Mouse (Mus musculus) thymus, postnatal 10 days (tissue): ENCODE results near the gene Stk38l.
"Not testable (repeated sequence)": the region's sequence is repeated elsewhere in the genome, so short reads cannot be mapped to it uniquely, and the experiment has no call there.

ENCODE experiments used
- DNase-seq, 2 experiments: peaks; one replicate each; pipeline ENCODE4 v3.0.0; 2021; ENCODE audit warnings: low spot score in 2 of 2

Stk38l gene

GRCm38 (mm10) chr6:146770005-146770745 lies 45.4 kb downstream of the Stk38l start:
- no peak for DNase-seq

- DNase-seq: no peak
Measured at GRCm38 (mm10) chr6:146770808-146771207, 46.0 kb downstream of the Stk38l start.

DNA sequence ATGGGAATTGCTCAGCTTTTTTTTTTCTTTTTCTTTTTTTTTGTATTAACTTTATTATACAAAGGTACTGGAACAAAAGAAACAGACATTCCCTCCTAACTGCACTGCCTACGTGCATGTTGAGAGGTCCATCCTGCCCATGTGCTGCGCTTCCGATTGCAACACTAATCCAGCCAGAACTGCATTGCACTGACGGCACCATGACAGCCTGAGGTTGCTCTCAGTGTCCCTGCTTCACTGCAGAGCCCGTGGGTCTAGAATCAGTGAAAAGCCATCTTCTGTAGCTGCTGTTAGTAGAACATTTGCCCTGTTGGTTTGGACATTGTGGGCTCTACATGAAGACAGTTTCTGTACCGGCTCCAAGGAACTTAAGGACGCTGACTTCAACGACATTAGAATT lies 51.1 kb downstream of the Stk38l start:
- not testable (repeated sequence) for DNase-seq

GRCm38 (mm10) chr6:146776610-146777389 lies 52.0 kb downstream of the Stk38l start:
- no peak for DNase-seq

DNA sequence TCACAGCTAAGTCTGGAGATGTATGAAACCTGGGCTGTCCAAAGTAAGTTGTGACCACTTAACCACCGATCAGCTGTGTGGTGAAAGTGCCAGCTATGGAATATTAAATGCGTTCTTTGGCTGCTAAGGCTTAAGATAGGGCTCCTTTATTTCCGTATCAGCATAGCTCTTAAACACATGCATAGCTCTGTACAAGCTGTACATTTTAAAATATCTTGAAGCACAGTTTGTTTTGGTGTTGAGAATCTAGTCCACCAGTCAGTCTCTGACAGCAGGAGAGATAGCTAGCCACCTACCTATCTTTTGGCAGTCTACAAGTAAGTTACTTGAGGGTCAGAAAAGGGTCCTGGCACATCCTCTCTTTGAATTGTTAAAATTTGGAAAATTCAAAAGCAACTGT lies 53.3 kb downstream of the Stk38l start:
- no peak for DNase-seq

DNA sequence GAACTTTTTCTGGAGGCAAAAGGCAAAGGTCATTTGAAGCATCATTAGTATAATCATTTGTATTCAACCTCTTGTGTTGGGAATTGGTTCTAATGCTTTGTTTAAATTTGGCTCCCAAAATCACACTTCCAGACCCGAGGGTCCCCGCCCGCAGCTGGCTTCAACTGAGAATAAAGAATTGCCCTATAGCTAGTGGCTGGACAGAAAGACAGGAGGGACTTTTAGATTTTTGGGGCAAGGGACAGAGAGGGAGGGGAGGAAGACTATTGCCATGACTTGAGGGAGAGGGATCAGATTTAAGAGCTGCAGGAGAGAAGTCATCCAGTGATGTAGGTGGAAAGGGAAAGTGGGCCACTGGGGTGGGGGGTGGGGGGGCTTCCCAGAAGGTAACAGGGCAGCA lies 56.8 kb downstream of the Stk38l start:
- no peak for DNase-seq

DNA sequence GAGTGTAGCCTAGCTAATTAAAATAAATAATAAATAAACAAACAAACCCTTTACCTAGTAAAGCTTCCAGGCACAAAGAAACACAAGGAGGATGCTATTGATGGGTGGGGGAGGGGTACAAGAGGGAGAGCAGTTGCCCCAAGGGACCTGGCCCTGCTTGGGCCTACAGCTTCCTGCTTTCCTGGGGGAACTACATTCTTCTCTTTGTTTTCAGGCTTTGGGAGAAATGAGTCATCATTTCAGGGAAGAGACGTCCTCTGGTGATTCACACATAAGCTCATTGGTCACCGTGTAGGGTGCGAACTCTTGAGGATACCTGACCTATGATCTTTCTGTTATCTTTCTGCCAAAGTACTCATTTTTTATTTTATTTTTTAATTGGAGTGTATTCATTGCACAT lies 68.7 kb downstream of the Stk38l start:
- no peak for DNase-seq

DNA sequence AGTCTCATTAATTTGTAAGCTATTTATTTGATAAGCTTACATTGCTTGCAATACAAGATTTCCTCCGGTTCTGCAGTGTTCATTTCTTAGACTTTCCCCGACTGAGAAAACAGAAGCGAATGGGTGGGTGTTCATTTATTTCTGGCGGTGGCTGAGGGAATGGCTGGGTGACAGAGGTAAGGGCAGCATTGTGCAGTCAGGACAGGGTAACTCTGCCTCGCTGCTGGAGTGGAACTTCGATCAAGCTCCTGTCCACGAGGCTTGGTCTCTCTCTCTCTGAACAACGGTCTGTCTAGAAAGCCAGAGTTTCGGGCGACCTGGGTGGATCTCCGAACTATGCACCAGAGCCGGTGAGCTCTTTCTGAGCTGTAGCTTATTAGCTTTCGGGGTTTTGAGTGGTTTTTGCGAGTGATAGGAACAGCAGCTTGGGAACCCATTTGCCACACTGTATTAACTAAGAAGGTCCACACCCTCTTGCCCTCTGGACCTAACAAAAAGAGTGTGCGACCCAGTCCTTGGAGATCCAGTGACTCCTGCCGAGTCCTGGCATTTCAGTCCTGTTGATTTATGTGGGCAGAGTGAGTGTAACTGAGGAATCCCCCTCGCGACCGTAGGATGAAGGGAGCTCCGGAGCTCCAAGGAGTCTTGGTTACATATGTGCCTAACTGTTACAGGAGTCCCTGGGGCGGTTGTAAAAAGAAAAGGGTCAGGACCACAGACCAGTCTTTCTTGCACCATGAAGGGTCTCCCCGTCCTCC lies 70.5 kb downstream of the Stk38l start:
- DNase-seq: no peak

DNA sequence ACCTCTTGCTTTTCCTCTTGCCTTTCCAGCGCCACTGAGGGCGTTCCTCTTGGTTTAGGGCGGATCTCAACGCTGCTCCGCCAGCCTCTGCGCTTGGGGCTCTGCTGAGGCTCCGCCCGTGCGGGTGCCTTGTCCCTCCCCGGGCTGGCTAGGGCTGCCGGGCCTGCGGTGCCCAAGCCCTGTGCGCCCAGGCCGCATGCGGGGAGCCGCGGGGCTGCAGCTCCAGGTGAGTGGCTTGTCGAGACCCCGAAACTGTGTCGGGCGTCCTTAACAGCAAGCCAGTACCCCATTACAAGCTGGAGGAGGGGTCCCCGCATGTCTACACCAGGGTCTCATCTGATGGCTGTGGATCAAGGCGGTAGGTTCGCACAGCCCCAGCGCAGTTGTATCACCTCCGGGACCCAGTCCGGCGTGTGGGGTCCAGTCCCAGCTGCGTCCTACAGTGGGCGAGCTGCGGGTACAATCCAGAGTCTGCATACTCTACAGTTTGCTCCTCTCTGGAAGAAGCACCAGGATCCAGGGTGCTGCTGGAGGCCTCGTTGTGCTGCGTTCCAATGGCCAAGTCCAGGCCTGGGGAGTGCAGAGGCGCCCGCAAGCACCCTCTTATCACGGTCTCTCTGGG lies 71.2 kb downstream of the Stk38l start, which contains the start of gene Arntl2:
Gene Arntl2 (plus strand): TSS at position 132 of the 622 bp plus-strand sequence.
- peak; percentile 13 to 35 for DNase-seq

GRCm38 (mm10) chr6:146797446-146797845 lies 72.7 kb downstream of the Stk38l start:
- no peak for DNase-seq

DNA sequence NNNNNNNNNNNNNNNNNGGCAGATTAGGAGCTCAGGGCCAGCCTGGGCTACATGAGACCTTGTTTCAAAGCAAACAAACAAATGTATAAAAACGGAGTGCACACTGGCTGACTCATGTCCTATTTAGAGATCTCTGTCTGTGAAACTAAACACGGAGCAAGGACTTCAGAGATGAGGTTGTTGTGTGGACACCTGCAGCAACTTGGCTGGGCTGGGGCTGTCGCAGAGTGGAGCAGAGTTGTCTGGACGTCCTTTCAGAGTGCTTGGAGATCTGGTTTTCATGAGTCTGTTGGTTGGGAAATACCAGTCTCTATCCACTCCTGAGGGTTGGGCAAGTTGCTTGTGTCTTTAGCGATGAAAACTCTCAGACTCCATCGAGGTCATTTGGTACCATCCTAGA lies 85.2 kb downstream of the Stk38l start:
- no peak for DNase-seq

DNA sequence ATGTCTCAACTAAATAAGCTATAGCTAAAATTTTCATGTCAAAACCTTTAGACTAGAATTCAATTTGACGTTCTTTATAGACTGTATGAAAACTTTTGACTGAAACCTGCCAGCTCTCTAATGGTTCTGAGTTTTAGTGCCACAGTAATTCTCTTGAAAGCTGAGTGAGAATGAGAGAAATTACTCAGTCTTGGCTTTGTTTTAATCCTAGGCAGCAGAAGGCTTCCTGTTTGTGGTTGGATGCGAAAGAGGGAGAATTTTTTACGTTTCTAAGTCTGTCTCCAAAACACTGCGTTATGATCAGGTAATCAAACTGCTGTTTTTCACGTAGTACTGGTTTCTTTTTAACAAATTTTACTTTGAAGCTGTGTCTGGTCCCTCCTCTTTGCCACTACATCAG lies 88.2 kb downstream of the Stk38l start:
- DNase-seq: no peak

- DNase-seq: no peak
Measured at GRCm38 (mm10) chr6:146820177-146820965, 95.6 kb downstream of the Stk38l start.

DNA sequence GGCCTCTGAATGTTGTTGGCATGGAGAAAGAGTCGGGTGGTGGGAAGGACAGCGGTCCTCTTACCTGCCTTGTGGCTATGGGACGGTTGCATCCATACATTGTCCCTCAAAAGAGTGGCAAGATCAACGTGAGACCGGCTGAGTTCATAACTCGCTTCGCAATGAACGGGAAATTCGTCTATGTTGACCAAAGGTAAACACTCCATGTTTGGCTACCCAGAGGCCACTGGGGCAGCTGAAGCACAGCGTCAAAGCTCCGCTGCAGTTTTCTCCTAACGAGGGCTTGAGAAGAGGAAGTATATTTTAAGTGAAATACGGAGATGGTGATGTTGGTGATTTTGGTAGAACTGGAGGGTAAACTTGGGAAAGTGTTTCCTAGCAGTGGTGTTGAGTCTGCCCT lies 97.2 kb downstream of the Stk38l start:
- no peak for DNase-seq

- DNase-seq: peak; percentile 14 to 62
Measured at GRCm38 (mm10) chr6:146824727-146825486, 100.1 kb downstream of the Stk38l start.

GRCm38 (mm10) chr6:146825487-146825773 lies 100.6 kb downstream of the Stk38l start:
- no peak for DNase-seq
